Mouse (Mus musculus) layer of hippocampus, adult 9-11 months (tissue): ENCODE results near the gene Zfp36l2.
A peak's percentile ranks its signal among the peaks of the same experiment; 100 is the strongest.
"Not testable (repeated sequence)": the region's sequence is repeated elsewhere in the genome, so short reads cannot be mapped to it uniquely, and the experiment has no call there.

Experiments
- DNase-seq: peaks from one replicate; pipeline ENCODE4 v3.0.0; 2022

Zfp36l2 gene

DNA sequence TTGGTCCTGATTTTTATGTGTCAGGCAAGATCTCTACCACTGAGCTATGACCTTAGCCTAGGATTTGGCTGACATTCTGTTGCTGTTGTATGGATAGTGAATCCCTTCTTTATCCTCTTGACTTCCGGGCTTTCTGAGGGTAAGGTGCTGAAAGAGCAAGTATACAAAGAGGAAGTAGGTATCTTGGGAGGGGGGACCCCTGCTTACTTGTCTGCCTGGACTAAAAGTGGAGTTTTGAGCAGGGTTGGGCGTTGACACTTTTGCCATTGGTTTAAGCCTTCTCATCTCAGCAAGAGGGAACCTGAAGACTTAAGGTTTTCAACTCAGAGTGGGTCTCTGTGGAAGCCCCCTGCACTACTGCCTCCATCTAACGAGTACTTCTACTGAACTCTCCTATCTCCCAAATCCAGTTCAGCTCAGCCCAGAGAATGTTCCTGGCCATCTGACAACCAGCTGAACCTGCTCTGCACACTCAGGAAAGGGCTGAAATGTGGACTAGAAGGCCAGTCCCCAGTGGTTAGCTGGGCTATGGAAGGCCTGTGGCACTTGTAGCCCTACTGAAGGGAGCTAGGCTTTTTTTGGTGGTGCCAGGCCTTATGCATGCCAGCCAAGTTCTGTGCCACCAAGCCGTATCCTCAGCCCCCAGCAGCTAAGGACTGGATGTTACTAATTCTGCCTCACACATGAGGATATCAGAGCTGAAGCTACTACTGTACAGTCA lies 6.7 kb upstream of the Zfp36l2 start:
- no peak for DNase-seq

DNA sequence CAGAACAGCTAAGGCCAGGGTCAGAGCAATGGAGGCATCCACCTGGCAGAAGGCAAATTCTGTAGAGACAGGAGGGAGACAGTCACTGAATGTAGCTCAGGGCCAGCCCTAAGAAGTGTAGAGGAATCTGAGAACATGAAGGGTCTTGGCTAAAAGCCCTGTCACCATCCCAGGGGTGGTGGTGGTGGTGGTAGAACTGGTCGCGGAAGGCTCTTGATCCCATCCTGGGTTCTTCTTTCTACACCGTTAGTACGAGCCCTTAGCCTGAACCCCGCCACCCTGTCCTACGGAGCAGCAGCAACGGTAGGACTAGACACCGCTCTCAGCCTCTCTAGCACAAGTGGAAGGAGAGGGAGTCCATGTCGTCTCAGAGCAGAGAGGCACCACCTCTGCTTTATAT lies 5.7 kb upstream of the Zfp36l2 start:
- DNase-seq = no peak

DNA sequence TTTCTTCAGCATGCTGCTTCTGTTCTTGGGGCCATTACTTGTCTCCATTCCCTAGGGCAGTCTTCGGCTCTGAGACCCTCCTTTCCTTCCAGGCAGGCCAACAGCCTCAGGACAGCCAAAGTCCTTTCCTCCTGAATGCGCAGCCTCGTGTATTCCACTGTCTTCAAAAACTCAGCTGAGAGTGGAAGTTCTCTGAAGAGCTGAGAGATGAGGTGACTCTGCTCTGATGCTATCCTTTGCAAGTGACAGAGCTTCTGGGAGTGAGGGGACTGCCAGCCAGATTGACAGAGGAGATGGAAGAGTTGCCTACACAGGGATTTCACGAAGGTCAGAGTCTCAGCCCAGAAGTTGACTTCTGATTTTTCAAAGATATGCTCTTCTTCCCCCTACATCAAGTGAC lies 4.2 kb upstream of the Zfp36l2 start:
- no peak for DNase-seq

DNA sequence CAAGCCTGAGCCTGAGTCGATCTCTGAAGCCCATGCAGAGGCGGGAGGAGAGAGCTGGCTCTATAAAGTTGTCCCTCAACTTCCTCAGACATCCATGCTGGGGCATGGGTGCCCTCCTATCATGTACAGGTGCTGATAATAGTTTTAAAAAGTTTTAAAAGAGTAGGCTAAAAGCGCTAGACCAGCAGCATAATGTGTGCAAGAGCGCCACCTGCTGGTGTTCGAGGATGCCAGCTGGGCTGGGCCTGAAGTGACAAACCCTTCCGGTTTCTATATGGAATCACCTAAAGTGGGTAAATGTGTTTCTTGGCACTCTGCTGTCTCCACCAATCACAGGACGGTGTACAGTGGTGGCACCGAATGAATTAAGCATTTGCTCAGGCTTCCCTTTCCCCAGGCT lies 3.1 kb upstream of the Zfp36l2 start:
- DNase-seq = peak; percentile 56

DNA sequence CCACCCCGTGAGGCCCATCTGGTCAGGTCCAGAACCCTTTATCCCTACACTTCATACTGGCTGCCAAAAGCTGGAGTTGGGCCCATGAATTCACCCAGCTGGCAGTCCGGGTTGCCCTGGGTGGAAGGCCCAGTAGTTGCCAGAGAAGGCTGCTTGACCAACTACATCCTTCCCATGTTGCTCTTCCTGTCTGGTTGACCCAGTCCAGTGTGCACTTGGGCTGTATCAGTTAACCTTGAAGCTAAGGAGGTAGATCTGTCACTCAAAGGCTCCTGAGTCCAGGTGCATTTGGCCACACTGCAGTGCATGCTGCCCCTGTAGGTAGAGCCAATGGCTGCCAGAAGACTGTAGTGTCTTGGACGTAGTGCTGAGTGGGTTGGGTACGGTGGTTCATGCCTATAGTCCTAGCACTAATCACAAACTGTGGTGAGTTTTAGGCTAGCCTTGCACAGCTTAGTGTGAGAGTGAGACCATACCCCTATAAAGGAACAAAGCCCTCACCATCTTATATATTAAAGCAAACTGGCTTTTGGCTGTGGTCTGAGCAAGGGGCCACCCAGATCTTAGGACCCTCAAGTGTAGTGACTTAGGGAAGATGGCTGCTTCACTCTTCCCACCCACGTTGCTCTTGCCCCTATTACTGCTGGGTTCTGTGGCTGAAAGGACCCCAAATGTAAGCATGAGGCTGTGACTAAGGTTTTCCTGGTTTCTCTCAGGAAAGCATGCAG lies 1.5 kb upstream of the Zfp36l2 start:
- DNase-seq = no peak

DNA sequence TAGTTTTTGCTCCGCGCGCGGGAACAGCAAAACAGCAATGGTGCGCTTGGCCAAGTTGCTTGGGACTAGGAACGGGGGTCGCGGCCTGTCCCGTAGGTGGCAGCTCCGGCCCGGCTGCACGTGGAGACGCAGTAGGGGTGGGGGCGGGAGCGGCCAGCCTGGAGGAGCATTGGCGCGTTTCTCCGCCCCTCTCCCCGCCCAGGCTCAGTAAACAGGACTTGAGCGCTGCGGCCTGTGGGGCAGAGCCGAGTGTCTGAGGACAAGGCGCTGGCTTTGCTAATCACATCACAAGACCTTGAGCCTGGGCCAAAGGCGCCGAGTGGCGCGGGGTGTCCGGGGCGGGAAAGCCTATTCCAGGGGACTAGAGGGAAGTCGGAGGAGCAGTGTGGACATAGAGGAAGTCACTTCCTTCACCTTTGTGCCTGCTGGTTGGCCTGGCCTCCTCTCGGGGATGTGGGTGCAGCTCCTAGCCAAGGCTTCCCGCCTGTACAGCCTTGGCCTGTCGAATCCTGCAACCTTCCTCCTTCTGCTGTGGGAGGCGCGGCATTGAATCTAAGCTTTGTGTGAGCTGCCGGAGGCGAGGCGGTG lies 721 bp upstream of the Zfp36l2 start:
- DNase-seq = peak; percentile 94

DNA sequence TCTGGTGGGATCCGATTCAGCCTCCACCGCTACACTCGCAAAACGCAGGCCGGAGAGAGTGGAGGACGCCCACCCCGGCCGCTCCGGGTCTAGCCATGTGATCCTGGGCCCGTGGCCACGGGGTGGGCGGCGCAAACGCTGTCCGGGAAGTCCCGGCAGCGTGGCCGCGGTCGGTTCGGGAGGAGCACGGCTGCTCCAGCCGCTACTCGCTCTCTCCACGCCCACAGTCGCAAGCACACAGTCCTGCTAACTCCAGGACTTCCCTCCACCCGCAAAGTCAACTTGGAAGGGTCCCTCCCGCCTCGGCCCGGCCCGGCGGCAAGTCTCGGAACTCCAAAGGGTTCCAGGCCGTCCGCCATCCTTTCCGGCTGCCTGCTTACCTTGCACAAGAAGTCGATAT lies 483 bp downstream of the Zfp36l2 start:
- not testable (repeated sequence) for DNase-seq

DNA sequence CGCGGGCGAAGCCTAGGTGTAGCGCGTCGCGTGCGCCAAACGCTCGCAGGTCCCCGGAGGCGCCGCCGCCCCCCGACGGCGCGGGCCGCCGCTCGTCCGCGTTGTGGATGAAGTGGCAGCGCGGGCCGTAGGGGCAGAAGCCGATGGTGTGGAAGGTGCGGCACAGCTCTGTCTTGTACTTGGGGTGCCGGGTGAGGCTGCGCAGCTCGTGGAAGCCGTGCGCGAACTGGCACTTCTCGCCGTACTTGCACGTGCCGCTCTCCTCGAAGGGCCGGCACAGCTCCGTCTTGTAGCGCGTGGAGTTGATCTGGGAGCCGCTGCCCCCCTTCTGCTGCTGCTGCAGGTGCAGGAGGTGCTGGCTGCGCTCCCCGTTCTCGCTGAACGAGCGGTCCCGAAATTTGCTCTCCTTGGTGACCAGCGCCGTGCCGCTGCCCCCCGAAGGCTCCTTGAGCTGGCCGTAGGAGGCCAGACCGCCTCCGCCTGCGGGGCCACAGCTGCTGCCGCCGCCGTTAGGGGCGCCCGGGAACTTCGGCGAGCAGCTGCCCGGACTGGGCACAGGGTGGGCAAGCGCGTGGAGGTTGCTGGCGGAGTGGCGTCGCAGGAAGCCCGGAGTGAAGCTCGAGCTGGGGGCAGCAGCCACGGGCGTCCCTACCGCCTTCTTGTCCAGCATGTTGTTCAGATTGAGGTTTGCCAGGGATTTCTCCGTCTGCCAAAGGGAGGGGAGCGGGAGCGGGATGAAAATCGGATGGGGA lies 1.1 kb downstream of the Zfp36l2 start:
- DNase-seq = peak; percentile 33

DNA sequence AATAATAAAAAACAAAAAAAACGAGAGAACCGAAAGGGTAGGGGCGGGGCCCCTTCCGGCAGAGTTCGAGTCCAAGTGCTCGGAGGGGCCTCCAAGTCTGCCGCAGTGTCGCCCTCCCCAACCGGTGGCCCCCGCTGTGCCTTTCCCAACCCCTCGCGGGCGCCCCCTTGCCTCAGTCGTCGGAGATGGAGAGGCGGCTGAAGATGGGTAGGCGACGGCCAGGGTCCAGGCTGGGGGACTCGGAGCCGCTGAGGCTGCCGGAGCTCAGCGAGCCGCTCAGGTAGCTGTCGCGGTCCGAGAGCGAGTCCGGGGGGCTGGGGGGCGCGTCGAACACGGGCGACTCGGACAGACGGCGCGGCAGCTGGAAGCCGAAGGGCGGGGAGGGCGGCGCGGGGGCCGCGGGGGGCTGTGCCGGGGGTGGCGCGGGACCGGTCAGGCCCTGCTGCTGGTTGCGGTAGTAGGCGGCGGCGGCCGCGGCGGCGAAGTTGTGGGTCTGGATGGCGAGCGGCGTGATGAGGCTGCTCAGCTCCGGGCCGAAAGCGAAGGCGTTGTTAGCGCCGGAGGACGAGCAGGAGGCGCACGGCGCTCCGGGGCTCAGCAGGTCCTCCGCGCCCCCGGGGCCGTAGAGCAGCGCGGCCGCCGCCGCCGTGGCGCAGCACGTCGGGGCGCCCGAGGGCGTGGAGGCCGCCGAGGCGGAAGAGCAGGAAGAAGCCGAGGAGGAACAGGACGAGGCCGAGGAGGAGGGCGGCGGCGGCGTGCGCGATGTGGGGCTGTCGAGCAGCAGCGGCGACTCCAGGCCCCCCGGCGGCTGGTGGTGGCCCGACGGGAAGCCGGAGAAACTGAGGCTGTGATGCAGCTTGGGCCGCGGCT lies 1.9 kb downstream of the Zfp36l2 start:
- no peak for DNase-seq

DNA sequence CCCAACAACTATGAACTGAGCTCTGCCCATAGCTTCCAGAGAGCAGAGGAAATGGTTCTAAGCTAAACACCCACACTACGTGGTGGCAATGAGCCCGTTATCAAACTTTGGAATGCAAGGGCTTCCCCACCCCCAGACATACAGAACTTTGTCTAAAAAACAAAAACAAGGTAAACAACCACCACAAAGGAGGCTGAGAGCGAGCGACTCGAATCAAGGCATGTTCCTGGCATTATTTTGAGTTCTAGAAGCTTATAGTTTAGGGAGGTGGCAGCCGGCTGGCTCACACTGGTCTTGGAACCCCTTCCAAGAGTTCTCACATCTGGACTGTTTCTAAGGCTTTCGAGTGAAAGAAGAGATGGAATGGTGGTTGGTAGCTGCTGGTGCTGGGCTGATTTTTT lies 2.7 kb downstream of the Zfp36l2 start:
- no peak for DNase-seq

DNA sequence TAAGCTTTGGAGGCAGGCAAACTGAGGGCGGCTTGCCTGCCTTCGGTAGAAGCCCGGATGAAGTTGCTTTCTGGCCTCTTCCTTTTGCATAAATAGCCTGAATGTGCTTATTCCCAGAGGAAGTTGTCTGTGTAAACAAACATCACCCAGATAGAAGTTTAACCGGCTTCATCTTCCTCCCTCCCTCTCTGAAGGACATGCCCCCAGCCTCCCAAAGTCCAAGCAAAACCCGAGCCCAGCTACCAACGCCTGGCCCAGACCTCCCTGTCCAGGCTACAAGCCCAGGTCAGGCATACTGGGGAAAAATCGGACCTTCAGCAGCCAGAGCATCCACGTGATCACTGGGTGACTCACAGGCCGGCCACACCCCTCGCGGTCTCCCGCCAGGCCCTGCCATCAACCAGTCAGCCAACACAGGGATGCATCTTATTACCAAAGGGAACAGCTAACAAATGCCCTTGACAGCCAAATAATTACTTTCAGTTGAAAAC lies 4.4 kb downstream of the Zfp36l2 start:
- peak; percentile 89 for DNase-seq

DNA sequence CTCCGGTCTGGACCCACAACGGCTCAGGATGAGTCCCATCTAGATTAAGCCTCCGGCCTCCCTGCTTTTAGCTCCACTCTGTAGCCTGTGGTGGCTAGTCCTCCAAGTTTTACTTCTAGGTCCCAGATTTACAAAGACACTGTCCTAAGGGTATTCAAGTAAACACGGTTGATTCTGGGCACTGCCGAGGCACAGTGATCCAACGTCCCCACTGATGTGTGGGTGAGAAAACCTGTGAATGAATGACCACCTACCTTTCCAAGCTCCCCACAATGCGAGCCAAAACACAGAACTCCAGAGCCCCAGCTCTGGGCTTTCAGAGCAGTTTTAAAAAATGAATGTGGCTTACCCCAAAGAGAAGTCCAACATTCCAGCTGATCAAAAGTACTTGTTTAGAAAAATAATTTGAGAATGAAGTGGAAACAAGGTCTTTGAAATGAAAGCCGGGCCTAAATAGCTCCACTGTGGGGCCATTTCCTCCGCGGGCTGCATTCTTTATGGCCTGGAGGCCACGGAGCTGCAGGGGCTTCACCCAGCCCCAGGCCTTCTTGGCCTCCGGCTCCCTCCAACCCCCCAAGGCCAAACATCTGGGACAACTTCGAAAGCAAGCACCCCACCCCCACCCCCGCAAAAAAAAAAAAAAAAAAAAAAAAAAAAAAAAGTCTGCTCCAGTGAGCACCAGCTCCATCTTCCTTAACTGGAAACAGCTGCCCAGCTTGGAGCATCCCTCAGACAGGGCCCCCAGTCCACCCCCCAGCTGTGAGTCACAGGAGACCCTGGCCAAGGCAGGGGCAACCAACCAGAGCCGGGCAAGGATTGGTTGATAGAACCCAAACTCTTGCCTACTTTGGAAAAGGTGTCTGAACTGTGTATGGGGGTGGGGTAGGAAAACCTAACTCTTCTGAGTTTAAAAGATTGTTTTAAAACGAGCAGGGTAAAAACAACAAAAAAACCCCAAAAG lies 5.2 kb downstream of the Zfp36l2 start:
- no peak for DNase-seq

DNA sequence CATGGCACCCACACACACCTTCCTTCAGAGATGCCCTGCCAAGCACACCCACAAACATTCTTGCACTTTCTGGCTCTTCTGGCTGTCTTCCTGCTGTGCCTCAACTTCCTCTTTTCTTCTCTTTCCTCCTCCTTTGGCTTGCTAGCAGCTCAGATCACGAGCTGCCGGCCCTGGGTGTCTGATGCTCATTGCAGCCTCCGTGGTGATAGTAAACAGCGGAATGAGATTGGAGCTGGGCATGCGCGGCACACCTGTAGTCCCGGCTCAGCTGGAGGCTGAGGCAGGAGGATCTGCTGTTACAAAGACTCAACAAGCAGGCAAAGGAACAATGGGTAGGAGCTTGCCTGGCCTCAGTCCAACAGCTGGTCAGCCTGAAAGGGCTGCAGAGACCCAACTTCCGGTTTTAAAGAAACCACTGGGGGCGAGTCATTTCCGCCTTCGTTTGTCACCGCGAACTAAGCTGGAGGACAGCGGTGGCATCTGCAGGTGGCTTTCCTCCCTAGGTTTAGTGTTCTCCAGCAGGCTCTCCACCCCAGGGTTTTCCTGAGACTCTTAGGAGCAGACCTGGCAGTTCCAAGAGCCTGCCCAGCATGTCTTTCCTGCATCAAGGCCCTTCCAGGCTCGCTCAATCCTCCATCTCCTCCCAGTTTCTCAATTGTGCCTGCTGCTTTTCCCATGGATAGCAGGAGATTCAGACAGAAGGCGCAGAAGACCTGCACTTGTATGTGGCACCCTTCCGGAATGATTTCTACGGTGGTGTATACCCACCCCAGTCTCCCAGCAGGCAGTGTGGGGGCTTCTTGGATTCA lies 6.0 kb downstream of the Zfp36l2 start:
- DNase-seq = peak; percentile 72

DNA sequence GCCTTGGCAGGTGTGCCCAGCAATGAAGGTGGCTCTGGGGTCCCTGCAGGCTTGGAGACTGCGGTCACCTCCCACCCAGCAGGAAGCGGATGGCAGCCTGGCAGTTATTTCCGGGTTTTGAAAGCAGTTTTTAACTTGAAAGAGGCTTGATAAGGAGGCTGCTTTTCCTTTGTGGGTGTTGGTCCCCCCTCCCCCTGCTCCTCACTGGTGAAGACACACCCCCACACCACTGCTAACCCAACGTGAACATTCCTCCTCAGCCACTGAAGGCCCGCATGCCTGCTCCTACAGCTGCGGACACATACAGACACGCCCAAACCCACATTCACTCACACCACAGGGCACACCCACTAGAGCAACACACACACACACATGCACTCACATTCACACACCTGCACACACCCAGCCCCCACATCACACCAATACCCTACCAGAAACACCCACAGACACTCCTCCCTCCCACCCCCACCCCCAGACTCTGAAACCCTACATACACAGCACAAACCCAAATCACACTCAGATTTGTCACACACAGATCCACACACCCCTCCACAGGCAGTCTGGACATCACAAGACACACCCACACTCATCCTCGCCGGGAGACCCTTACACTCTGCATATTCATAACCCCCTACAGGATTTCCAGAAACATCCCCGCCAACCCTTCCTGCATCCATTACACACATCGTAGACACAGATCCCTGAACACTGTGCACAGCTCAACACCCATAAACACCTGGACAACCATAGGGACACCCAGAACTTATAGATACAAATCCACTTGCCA lies 6.8 kb downstream of the Zfp36l2 start:
- peak; percentile 56 for DNase-seq

DNA sequence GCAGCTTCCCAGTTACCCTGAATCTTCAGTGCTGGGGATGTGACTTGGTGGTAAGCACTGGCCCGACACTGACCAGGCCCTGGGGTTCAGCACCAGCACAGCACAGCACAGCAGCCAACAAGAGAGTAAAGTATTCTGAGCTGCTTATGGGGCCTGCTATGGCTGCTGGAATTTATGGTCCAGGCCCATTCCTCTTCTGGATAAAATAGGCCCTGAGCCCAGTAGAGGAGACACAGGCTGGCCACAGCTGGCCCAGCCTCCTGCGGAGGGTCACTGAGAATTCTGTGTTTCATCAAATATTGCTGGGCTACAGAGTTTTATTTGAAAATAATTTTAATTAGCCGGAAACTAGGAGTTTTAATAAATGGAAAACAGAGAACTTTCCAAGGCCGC lies 7.8 kb downstream of the Zfp36l2 start:
- DNase-seq = no peak

DNA sequence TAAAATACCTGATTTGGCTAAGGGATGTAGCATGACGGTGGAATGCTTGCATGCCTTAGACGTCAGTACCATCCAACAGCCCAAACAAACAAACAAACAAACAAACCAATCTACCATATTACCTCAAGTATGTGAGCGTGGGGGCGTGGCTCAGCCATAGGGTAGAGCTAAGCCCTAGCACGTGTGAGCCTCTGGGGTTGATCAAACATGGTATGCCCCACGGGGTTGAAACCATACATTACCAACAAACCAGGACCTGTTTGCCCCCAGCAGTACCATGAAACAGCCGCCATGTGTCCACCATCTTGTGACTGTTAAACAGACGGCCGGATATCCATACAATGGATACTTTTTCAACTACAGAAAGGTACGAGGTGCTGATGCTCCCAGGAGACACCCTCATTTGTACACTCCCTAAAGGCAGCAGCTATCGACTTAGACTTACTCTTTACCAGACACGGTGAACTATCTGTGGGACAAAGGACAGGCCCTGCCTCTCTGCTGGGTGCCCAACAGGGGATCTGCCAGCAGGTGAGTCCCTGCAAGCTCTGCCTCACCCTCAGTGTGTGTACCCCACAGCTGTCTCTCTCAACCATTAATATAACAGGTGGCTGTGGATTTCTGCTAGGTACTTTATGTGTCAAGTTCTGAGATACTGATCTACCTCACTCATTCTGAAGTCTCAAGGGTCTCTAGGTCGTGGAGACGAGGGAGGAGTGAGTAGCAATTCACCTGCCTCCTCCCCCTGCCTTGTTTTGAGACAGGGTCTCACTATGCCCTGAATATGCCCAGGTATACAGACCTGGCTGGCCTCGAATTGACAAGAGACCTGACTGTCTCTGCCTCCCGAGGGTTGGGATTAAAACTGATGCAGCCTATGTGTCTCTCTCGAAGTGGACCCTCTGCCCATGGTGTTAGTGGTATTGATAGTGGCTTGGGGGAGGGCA lies 8.4 kb downstream of the Zfp36l2 start:
- DNase-seq = no peak

DNA sequence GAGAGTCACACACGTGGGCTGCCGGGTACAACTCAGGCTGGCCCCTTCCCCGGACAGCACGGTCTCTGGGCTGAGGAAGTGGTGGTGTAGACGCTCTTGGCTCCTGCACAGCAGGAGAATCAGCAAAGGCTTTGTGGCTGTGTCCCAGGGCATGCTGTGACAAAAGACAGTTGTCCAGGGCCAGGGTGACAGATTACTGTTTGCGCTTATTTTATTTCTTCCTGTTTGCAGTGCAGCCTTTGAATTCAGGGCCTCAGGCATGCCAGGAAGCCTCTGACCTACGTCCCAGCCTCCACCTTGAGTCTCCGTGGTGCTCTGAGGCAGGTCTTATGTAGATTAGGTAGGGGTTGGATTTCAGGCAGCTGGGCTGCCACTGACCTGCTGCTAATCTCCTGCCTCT lies 10.3 kb downstream of the Zfp36l2 start:
- DNase-seq = no peak

DNA sequence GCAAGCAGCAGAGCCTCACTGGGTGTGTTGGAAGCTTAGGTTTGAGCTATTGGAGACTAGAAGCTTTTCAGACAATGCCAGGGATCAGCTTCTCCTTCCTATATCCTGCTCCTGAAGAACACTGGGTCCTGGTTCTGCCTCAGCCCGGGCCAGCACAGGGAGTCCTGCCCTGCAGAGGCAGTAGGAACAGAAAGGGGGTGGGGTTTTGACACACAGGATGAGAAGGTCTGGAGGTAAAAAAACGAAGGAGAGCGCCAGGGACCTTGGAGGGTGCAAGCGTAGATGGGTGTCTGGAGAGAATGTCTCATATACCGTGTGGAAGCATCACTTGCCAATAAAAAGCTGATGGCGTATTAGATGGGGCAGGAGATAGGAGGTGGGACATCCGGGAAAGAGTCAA lies 11.3 kb downstream of the Zfp36l2 start:
- no peak for DNase-seq
